Mouse (Mus musculus) megakaryocyte, embryonic 14.5 days (primary cell): Measurements from ENCODE around the gene Gucy2d.

Experiments
- FLI1 ChIP-seq: IDR thresholded peaks from 2 replicates; pipeline ENCODE4 v1.6.1; 2012; ENCODE audit warnings: low read length, inconsistent platforms, mixed read lengths
- GATA1 ChIP-seq: IDR thresholded peaks from 3 replicates; pipeline ENCODE4 v1.6.1; 2012; ENCODE audit warnings: mixed read lengths, low read length, inconsistent platforms, borderline replicate concordance

- TF ChIP-seq GATA1 (no peak), FLI1 (no peak)
Observed at GRCm38 (mm10) chr7:98483268-98483607, 43.0 kb downstream of the Gucy2d start.
